Mouse (Mus musculus): ENCODE results near the gene Cacng8. TPM values are rescaled to one million over a fixed set of nuclear protein-coding genes. Genes with fewer than 3 reads are reported as not detected.

The Cacng8 gene
- polyA plus RNA-seq, 1 experiment from 2014 or later = 2.3 TPM

- Histone ChIP-seq H3K9me3 (ENCODE audit: control insufficient read depth, low read length) (no peaks in the 10 kb centered on the region), H3K27me3 (replicated peaks; ENCODE audit: control insufficient read depth, insufficient read depth, low read length) (peaks cover 64% of the 10 kb centered on the region), H3K36me3 (ENCODE audit: control insufficient read depth, insufficient read depth, low read length) (no peaks in the 10 kb centered on the region), H3K9ac (ENCODE audit: low read depth, low read length) (no peak overlapping the region), H3K4me1 (replicated peaks; ENCODE audit: control insufficient read depth, insufficient read depth, low read length) (0 out of 2 replicates have a peak, but pooled peaks cover 3% of the 10 kb centered on the region), H3K4me3 (ENCODE audit: low read depth, low read length) (peak overlapping the region; percentile 30), H3K4me2 (peak overlapping the region; percentile 62), H3K27ac (ENCODE audit: low read depth, low read length) (no peak overlapping the region)
- peak; percentile 44 for DNase-seq (ENCODE audit: low spot score)
- 5% methylated on average over 20 of the region's 20 CpGs for WGBS
- no peak for ATAC-seq (replicated peaks; ENCODE audit: low FRiP score)
Measured at GRCm38 (mm10) chr7:3412036-3412435, 21.6 kb downstream of the Cacng8 start.

- Histone ChIP-seq H3K9ac (ENCODE audit: low read depth, low read length) (no peak overlapping the region), H3K4me1 (replicated peaks; ENCODE audit: control insufficient read depth, insufficient read depth, low read length) (0 out of 2 replicates have a peak, but pooled peaks cover 3% of the 10 kb centered on the region), H3K27ac (ENCODE audit: low read depth, low read length) (no peak overlapping the region), H3K4me2 (peak overlapping the region; percentile 88), H3K4me3 (ENCODE audit: low read depth, low read length) (peak overlapping the region; percentile 57), H3K27me3 (replicated peaks; ENCODE audit: control insufficient read depth, insufficient read depth, low read length) (peaks cover 85% of the 10 kb centered on the region), H3K9me3 (ENCODE audit: control insufficient read depth, low read length) (no peaks in the 10 kb centered on the region), H3K36me3 (ENCODE audit: control insufficient read depth, insufficient read depth, low read length) (no peaks in the 10 kb centered on the region)
- ATAC-seq (replicated peaks; ENCODE audit: low FRiP score) (no peak), DNase-seq (ENCODE audit: low spot score) (peak; percentile 58)
- WGBS = under 1% methylated on average over 47 of the region's 47 CpGs
Measured at GRCm38 (mm10) chr7:3414888-3415287, 24.4 kb downstream of the Cacng8 start.

GRCm38 (mm10) chr7:3415378-3415777 is 24.9 kb downstream of the Cacng8 start:
- peak overlapping the region; percentile 57 for H3K4me3 ChIP-seq (ENCODE audit: low read depth, low read length)
- H3K9ac ChIP-seq (ENCODE audit: low read depth, low read length) = no peak overlapping the region
- H3K27me3 ChIP-seq (replicated peaks; ENCODE audit: control insufficient read depth, insufficient read depth, low read length) = peaks cover 89% of the 10 kb centered on the region
- no peaks in the 10 kb centered on the region for H3K9me3 ChIP-seq (ENCODE audit: control insufficient read depth, low read length)
- no peaks in the 10 kb centered on the region for H3K36me3 ChIP-seq (ENCODE audit: control insufficient read depth, insufficient read depth, low read length)
- DNase-seq (ENCODE audit: low spot score) (no peak), ATAC-seq (replicated peaks; ENCODE audit: low FRiP score) (0 out of 2 replicates have a peak, but pooled peaks have one; percentile 27)
- peak overlapping the region; percentile 88 for H3K4me2 ChIP-seq
- H3K27ac ChIP-seq (ENCODE audit: low read depth, low read length) = no peak overlapping the region
- H3K4me1 ChIP-seq (replicated peaks; ENCODE audit: control insufficient read depth, insufficient read depth, low read length) = 0 out of 2 replicates have a peak, but pooled peaks cover 3% of the 10 kb centered on the region
- WGBS = 1% methylated on average over 56 of the region's 60 CpGs

DNA sequence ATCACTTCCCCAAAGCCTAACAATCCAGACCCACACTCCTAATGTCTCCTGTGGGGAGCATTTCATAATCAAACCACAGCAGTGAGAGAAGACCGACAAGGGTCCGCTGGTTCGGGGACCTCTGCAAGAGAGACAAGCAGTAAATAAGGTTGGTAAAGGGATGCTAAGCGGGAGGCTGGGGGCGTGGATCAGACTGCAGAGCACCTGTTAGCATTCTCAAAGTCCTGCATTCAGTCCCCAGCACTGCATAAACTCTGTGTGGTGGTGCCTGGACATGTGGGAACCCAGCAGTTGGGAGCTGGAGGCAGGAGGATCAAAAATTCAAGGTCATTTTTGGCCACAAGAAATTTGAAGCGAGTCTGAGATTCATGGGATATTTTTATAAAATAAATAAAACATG is 29.5 kb downstream of the Cacng8 start:
- ATAC-seq (replicated peaks; ENCODE audit: low FRiP score) = no peak
- Histone ChIP-seq H3K9me3 (ENCODE audit: control insufficient read depth, low read length) (no peaks in the 10 kb centered on the region), H3K36me3 (ENCODE audit: control insufficient read depth, insufficient read depth, low read length) (no peaks in the 10 kb centered on the region), H3K4me2 (no peak overlapping the region), H3K4me1 (replicated peaks; ENCODE audit: control insufficient read depth, insufficient read depth, low read length) (no peaks in the 10 kb centered on the region), H3K27ac (ENCODE audit: low read depth, low read length) (no peak overlapping the region), H3K4me3 (ENCODE audit: low read depth, low read length) (no peak overlapping the region), H3K9ac (ENCODE audit: low read depth, low read length) (no peak overlapping the region), H3K27me3 (replicated peaks; ENCODE audit: control insufficient read depth, insufficient read depth, low read length) (peaks cover 92% of the 10 kb centered on the region)
- 35% methylated on average over 6 of the region's 6 CpGs for WGBS
- no peak for DNase-seq (ENCODE audit: low spot score)

DNA sequence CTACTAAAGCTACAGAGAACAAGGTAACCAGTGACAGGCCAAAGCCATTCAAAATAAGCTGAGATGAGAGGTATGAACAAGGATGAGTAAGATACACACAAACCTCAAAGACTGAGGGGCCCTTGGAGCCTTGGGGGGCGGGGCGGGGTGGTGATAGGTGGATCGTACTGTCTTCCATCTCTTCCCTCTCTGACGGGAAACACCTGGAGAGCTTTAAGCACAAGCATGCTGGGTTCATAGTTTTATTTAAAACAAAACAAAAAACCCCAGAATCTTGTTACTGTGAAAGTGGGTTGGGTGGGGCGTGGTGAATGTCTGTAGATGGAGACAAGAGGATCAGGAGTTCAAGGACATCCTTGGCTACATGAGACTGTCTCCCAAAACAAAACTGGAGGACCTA is 30.0 kb downstream of the Cacng8 start:
- Histone ChIP-seq H3K36me3 (ENCODE audit: control insufficient read depth, insufficient read depth, low read length) (no peaks in the 10 kb centered on the region), H3K4me2 (no peak overlapping the region), H3K9me3 (ENCODE audit: control insufficient read depth, low read length) (no peaks in the 10 kb centered on the region), H3K4me3 (ENCODE audit: low read depth, low read length) (no peak overlapping the region), H3K4me1 (replicated peaks; ENCODE audit: control insufficient read depth, insufficient read depth, low read length) (no peaks in the 10 kb centered on the region), H3K9ac (ENCODE audit: low read depth, low read length) (no peak overlapping the region), H3K27ac (ENCODE audit: low read depth, low read length) (no peak overlapping the region), H3K27me3 (replicated peaks; ENCODE audit: control insufficient read depth, insufficient read depth, low read length) (peaks cover 92% of the 10 kb centered on the region)
- no peak for ATAC-seq (replicated peaks; ENCODE audit: low FRiP score)
- no peak for DNase-seq (ENCODE audit: low spot score)
- 56% methylated on average over 5 of the region's 5 CpGs for WGBS

- ATAC-seq (replicated peaks; ENCODE audit: low FRiP score) = no peak
Measured at GRCm38 (mm10) chr7:3421297-3421696, 30.8 kb downstream of the Cacng8 start.

GRCm38 (mm10) chr7:3422051-3422450 is 31.6 kb downstream of the Cacng8 start:
- Histone ChIP-seq H3K4me2 (no peak overlapping the region), H3K27me3 (replicated peaks; ENCODE audit: control insufficient read depth, insufficient read depth, low read length) (peaks cover 85% of the 10 kb centered on the region)
- WGBS = 50% methylated on average over 7 of the region's 7 CpGs

More at GRCm38 (mm10) chr7:3421297-3421696, 30.8 kb downstream of the Cacng8 start:
- DNase-seq (ENCODE audit: low spot score) = no peak
- Histone ChIP-seq H3K36me3 (ENCODE audit: control insufficient read depth, insufficient read depth, low read length) (no peaks in the 10 kb centered on the region), H3K4me1 (replicated peaks; ENCODE audit: control insufficient read depth, insufficient read depth, low read length) (no peaks in the 10 kb centered on the region), H3K27me3 (replicated peaks; ENCODE audit: control insufficient read depth, insufficient read depth, low read length) (peaks cover 88% of the 10 kb centered on the region), H3K27ac (ENCODE audit: low read depth, low read length) (no peak overlapping the region), H3K9me3 (ENCODE audit: control insufficient read depth, low read length) (no peaks in the 10 kb centered on the region), H3K4me2 (no peak overlapping the region), H3K4me3 (ENCODE audit: low read depth, low read length) (no peak overlapping the region), H3K9ac (ENCODE audit: low read depth, low read length) (no peak overlapping the region)
- WGBS = 77% methylated on average over 3 of the region's 3 CpGs

DNA sequence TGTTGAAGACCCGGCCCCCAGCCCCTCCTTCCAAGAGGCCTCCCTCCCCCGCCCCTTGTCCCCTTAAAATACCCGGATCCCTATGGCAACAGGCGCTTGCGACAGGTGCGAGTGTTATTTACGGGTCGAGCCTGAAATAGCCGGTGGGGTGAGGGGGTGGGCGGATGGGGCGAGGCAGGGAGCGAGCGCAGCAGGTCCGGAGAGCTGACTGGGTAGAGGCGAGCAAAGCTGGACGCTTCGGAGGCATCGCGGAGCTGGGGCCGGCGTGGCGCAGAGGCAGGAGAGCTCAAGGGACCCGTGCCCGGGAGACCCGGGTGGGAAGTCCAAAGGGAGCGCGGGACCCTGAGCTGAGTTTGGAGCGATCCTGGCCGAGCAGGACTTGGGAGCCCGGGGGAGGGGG is 32.9 kb downstream of the Cacng8 start:
- Histone ChIP-seq H3K4me3 (ENCODE audit: low read depth, low read length) (0 out of 2 replicates have a peak overlapping the region, but pooled peaks have one; percentile 12), H3K4me2 (peak overlapping the region; percentile 25), H3K9me3 (ENCODE audit: control insufficient read depth, low read length) (no peaks in the 10 kb centered on the region), H3K27me3 (replicated peaks; ENCODE audit: control insufficient read depth, insufficient read depth, low read length) (peaks cover 72% of the 10 kb centered on the region), H3K36me3 (ENCODE audit: control insufficient read depth, insufficient read depth, low read length) (no peaks in the 10 kb centered on the region), H3K9ac (ENCODE audit: low read depth, low read length) (no peak overlapping the region), H3K4me1 (replicated peaks; ENCODE audit: control insufficient read depth, insufficient read depth, low read length) (no peaks in the 10 kb centered on the region), H3K27ac (ENCODE audit: low read depth, low read length) (no peak overlapping the region)
- ATAC-seq (replicated peaks; ENCODE audit: low FRiP score) = no peak
- no peak for DNase-seq (ENCODE audit: low spot score)
- 3% methylated on average over 30 of the region's 30 CpGs for WGBS

More at GRCm38 (mm10) chr7:3422051-3422450, 31.6 kb downstream of the Cacng8 start:
- ATAC-seq (replicated peaks; ENCODE audit: low FRiP score) = no peak
- H3K4me3 ChIP-seq (ENCODE audit: low read depth, low read length) = no peak overlapping the region
- H3K9ac ChIP-seq (ENCODE audit: low read depth, low read length) = no peak overlapping the region
- H3K4me1 ChIP-seq (replicated peaks; ENCODE audit: control insufficient read depth, insufficient read depth, low read length) = no peaks in the 10 kb centered on the region
- no peak overlapping the region for H3K27ac ChIP-seq (ENCODE audit: low read depth, low read length)
- H3K9me3 ChIP-seq (ENCODE audit: control insufficient read depth, low read length) = no peaks in the 10 kb centered on the region
- no peaks in the 10 kb centered on the region for H3K36me3 ChIP-seq (ENCODE audit: control insufficient read depth, insufficient read depth, low read length)
- DNase-seq (ENCODE audit: low spot score) = no peak

GRCm38 (mm10) chr7:3423895-3424294 is 33.4 kb downstream of the Cacng8 start, which contains the start of gene Cacng6:
TSS of gene Cacng6 (plus strand) at chr7:3424195.
- Histone ChIP-seq H3K27me3 (replicated peaks; ENCODE audit: control insufficient read depth, insufficient read depth, low read length) (peaks cover 68% of the 10 kb centered on the region), H3K4me3 (ENCODE audit: low read depth, low read length) (0 out of 2 replicates have a peak within 1 kb of the TSS, but pooled peaks have one; percentile 12), H3K27ac (ENCODE audit: low read depth, low read length) (no peak within 1 kb of the TSS), H3K9me3 (ENCODE audit: control insufficient read depth, low read length) (no peaks in the 10 kb centered on the region), H3K4me1 (replicated peaks; ENCODE audit: control insufficient read depth, insufficient read depth, low read length) (no peaks in the 10 kb centered on the region), H3K9ac (ENCODE audit: low read depth, low read length) (no peak within 1 kb of the TSS), H3K36me3 (ENCODE audit: control insufficient read depth, insufficient read depth, low read length) (no peaks in the 10 kb centered on the region), H3K4me2 (peak within 1 kb of the TSS; percentile 25)
- ATAC-seq (replicated peaks; ENCODE audit: low FRiP score) (no peak), DNase-seq (ENCODE audit: low spot score) (no peak)
- 30% methylated on average over 4 of the region's 4 CpGs for WGBS

Data from liver, embryonic 11.5 days (tissue).